Mouse (Mus musculus) G1E (cell line): Measurements from ENCODE around the gene Plekha8. TPM values are rescaled to one million over a fixed set of nuclear protein-coding genes. Genes with fewer than 3 reads are reported as not detected.

Experiments used
- ATAC-seq: 2 replicates; pipeline ENCODE4 v1.8.0; 2016; ENCODE audit warnings: mild to moderate bottlenecking; ENCODE audit not compliant: insufficient number of reproducible peaks, poor library complexity, low FRiP score, severe bottlenecking; ENCODE audit errors: extremely low read depth
- DNase-seq: peaks from one replicate; pipeline ENCODE4 v3.0.0; 2012; ENCODE audit warnings: low spot score
- H3K27me3 ChIP-seq: 2 replicates; pipeline ENCODE4 v1.6.1; 2012; ENCODE audit warnings: mild to moderate bottlenecking, low read length, inconsistent platforms; ENCODE audit not compliant: insufficient read depth
- H3K36me3 ChIP-seq: replicated peaks from 2 replicates; pipeline ENCODE3; 2012; ENCODE audit warnings: mild to moderate bottlenecking, inconsistent platforms
- H3K4me1 ChIP-seq: 2 replicates; pipeline ENCODE4 v1.6.1; 2012; ENCODE audit warnings: low read depth, low read length, inconsistent platforms, mixed read lengths; ENCODE audit not compliant: insufficient read depth
- H3K4me3 ChIP-seq: 2 replicates; pipeline ENCODE4 v1.5.1; 2012; ENCODE audit warnings: low read depth, mild to moderate bottlenecking, inconsistent platforms, low read length, moderate library complexity, mixed read lengths
- H3K9me3 ChIP-seq: replicated peaks from 2 replicates; pipeline ENCODE4 v1.6.1; 2012; ENCODE audit warnings: inconsistent platforms
- CTCF ChIP-seq: IDR thresholded peaks from 2 replicates; pipeline ENCODE4 v1.5.1; 2012; ENCODE audit warnings: low read depth, low read length, inconsistent platforms, mixed read lengths
- GATA1 ChIP-seq: IDR thresholded peaks from 2 replicates; pipeline ENCODE4 v1.6.1; 2012; ENCODE audit warnings: borderline replicate concordance, low read length, inconsistent platforms, mixed read lengths
- GATA2 ChIP-seq: IDR thresholded peaks from 2 replicates; pipeline ENCODE4 v1.6.1; 2012; ENCODE audit warnings: low read depth, low read length, inconsistent platforms, borderline replicate concordance
- POLR2AphosphoS5 ChIP-seq: IDR thresholded peaks from 2 replicates; pipeline ENCODE4 v1.6.1; 2012; ENCODE audit warnings: low read depth, low read length, inconsistent platforms; ENCODE audit not compliant: insufficient replicate concordance
- TAL1 ChIP-seq: conservative IDR thresholded peaks from 2 replicates; pipeline ENCODE4 v1.6.1; 2012; ENCODE audit warnings: low read depth, low read length, inconsistent platforms, mixed read lengths
- polyA plus RNA-seq: library from polyadenylated mRNA; stranded (reverse); fragments of >175 nt; gene quantifications from 2 replicates; pipeline ENCODE4 v1.2.3, GENCODE M21; 2012
- total RNA-seq, 2 experiments: library from RNA; stranded (forward) in 1 of 2; stranded (reverse) in 1 of 2; fragments of 200-1000 nt in 1 of 2; fragments of >200 nt in 1 of 2; fragmentation: Nextera tagmentation in 1 of 2; gene quantifications; 2 replicates each; pipeline ENCODE4 v1.2.3; 2014 to 2017

The Plekha8 gene
- total RNA-seq (2014; fragmentation: Nextera tagmentation): 14.3 and 16.2 TPM in 2 replicates
- total RNA-seq (2017): 14.2 and 14.7 TPM in 2 replicates
- 1.5 and 1.7 TPM in 2 replicates for polyA plus RNA-seq

DNA sequence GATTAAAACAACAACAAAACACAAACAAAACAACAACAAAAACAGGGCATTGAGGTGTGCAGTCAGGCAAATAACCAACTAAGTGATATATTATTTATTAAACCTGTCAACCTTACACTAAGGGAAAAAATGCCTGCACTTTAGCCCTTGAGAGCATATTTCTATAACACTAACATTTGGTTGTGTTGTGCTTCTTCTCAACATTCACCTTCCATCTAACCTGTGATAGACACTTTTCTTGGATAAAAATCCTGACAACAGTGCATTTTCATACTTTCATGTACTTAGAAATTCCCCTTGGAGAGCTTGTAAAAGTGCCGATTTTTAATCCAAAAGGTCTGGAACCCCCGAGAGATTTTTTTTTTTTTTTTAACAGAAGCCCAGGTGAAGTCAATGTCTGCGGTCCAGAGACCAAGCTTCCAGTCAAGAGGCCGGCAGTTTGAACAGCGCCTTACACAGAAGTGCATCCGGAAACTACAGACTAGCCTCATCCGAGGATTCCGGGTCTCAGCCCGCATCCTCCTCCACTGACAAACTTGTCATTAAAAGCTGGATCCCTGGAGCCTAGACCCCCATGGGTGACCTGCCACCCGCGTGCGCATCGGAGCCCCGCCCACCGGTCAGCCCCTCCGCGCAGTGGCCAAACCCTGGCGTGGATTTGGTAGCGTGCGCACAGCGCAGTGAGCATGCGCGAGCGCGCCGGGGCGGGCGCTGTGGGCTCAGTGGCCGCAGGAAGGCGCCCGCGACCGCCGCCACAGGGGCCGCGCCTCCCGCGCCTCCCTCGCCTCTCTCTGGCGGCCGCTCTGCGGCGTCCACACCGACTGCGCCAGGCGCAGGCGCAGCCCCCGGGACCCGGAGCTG, at the start of gene Plekha8:
Gene Plekha8 (plus strand): TSS at position 643 of the 861 bp plus-strand sequence.
- peak; percentile 84 for DNase-seq
- TF ChIP-seq TAL1: no peak
- TF ChIP-seq GATA1: no peak
- TF ChIP-seq CTCF: no peak
- no peak for TF ChIP-seq POLR2AphosphoS5
- no peak for TF ChIP-seq GATA2

DNA sequence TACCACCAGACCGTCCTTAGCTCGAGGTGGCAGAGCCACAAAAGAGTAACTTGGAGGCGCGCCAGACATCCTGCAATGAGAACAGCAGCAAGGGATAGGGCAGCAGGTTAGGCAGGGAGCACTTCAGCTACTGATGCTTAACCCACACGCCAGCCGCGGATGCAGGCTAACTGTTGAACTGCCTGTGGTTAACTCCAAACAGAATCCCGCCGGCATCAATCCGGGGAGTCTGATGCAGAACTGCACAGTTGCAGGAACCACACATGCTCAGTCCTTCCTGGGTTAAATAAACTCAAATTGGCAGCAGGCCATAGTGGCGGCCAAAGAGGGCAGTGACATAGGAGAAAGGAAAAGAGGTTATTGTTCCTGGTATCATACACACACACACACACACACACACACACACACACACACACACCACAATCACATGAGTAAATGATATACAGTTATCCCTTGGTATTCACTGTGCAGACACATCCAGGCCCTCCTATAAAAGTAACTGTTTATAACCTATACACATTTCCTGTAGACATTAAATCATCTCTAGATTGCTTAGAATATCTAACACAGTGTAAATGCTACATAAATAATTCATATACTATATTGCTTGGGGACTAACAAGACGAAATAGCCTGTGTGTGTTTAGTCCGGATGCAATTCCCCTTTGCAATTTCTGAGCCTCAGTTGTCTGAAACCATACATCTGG, 46.4 kb upstream of the Plekha8 start:
- H3K4me1 ChIP-seq: no peaks in the 10 kb centered on the region
- no peak for ATAC-seq
- no peak for TF ChIP-seq CTCF
- TF ChIP-seq TAL1: no peak
- TF ChIP-seq POLR2AphosphoS5: no peak
- TF ChIP-seq GATA2: no peak
- TF ChIP-seq GATA1: no peak

More for the DNA sequence above, at the start of gene Plekha8:
- Histone ChIP-seq H3K36me3 (peaks cover 14% of the 10 kb centered on the region), H3K9me3 (no peaks in the 10 kb centered on the region), H3K4me1 (peaks cover 45% of the 10 kb centered on the region), H3K27me3 (no peaks in the 10 kb centered on the region), H3K4me3 (peak within 1 kb of the TSS; percentile 93)
- ATAC-seq: peak; percentile 46

DNA sequence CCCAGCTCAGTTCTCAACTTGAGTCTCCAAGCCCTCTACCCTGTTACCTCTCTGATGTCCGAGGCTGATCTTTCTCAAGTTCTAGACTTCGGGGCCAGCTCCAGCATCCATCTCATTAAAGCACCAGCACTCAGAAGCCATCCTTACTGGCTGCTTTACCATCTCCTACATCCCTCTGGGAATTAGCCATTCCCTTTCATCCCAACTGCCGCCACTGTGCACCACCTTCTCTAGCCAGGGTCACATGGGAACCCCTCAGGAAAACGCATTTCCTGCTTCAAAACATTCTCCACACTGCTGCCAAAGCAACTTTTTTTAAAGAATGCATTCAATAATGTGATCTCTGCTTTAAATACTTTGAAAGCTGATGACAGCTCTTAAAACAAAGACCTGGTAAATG, 45.6 kb upstream of the Plekha8 start:
- ATAC-seq (no peak), DNase-seq (no peak)
- Histone ChIP-seq H3K4me3 (no peak overlapping the region), H3K9me3 (no peaks in the 10 kb centered on the region), H3K27me3 (0 out of 2 replicates have a peak, but pooled peaks cover 4% of the 10 kb centered on the region), H3K4me1 (no peaks in the 10 kb centered on the region), H3K36me3 (no peaks in the 10 kb centered on the region)
- TF ChIP-seq GATA2 (no peak), TAL1 (no peak), CTCF (no peak), POLR2AphosphoS5 (no peak), GATA1 (no peak)

More for the DNA sequence above, 46.4 kb upstream of the Plekha8 start:
- Histone ChIP-seq H3K4me3 (no peak overlapping the region), H3K36me3 (no peaks in the 10 kb centered on the region), H3K27me3 (0 out of 2 replicates have a peak, but pooled peaks cover 4% of the 10 kb centered on the region), H3K9me3 (no peaks in the 10 kb centered on the region)
- DNase-seq: no peak

DNA sequence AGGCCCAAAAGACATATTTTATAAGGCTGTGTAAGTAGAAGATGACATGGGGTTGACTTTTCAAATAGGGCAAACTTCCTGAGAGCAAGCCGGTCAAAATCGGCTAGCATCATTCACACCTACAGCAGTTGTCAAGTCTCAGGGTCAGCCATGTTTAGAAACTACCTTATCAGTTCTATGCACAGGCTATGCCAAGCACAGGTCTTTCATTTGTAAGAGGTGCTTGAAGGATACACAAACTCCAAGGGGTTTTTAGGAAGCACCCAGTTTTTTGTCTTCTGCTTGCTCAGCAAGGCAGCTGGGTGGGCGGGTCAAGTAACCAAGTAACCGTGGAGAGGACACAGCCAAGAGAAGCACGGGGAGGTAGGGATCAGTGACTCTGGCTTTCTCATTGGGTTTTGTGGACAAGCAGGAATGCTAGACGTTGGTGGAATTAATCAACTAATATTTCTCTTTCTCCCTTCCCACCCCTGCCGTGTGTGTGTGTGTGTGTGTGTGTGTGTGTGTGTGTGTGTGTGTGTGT, 44.0 kb upstream of the Plekha8 start:
- DNase-seq: no peak
- Histone ChIP-seq H3K4me3 (no peak overlapping the region), H3K36me3 (no peaks in the 10 kb centered on the region), H3K27me3 (0 out of 2 replicates have a peak, but pooled peaks cover 4% of the 10 kb centered on the region), H3K4me1 (no peaks in the 10 kb centered on the region), H3K9me3 (no peaks in the 10 kb centered on the region)
- TF ChIP-seq TAL1: no peak
- TF ChIP-seq POLR2AphosphoS5: no peak
- no peak for TF ChIP-seq GATA1
- TF ChIP-seq GATA2: no peak
- TF ChIP-seq CTCF: no peak
- ATAC-seq: no peak

DNA sequence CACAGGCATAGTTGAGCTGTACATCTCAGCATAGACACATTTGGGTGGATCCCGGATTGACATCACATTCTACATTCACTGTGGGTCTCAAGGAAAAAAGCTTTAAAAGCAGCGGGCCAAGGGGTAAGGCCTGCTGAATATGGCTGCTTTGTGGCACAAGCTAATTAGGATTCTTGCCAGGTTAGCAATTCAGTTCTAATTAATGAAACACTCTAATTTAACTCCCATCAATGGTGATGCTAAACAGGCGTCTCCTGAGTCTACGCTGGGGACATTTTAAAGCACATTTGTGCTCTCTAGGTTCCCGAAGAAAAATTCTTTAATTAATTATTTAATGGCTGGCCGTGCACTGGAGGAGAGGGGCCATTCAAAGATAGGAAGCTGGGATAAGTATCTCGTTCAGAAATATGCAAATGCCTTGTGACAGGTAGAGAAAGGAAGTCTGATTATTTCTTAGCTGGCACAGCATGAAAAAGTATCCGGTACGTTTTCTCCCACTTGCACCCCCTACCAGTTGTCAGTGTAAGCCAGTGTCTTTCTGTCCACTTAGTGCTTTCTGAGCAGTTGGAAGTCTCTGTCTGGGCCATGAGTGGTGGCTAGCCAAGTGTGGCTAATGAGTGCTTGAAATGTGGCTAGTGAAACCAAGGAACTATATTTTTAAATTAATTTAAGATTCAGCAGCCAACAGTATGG, 42.0 kb upstream of the Plekha8 start:
- Histone ChIP-seq H3K9me3 (no peaks in the 10 kb centered on the region), H3K27me3 (0 out of 2 replicates have a peak, but pooled peaks cover 4% of the 10 kb centered on the region), H3K4me3 (no peak overlapping the region), H3K36me3 (no peaks in the 10 kb centered on the region), H3K4me1 (no peaks in the 10 kb centered on the region)
- DNase-seq (no peak), ATAC-seq (no peak)
- TF ChIP-seq TAL1 (no peak), GATA1 (no peak), CTCF (no peak), GATA2 (no peak), POLR2AphosphoS5 (no peak)
